Mouse (Mus musculus) ovary, adult 2 months (tissue): ENCODE results near the gene Glrb. TPM values are rescaled to one million over a fixed set of nuclear protein-coding genes. Genes with fewer than 3 reads are reported as not detected.

Source experiments
- polyA plus RNA-seq: library from polyadenylated mRNA; depleted of rRNA; stranded (reverse); fragments of >200 nt; gene quantifications from 2 replicates; pipeline ENCODE4 v1.2.3, GENCODE M21; 2012; rRNA removed

Glrb gene
- 1.3 and 1.7 TPM in 2 replicates for polyA plus RNA-seq

GRCm38 (mm10) chr3:80913111-80913778 is at the start of gene Glrb:
Glrb (minus strand) TSS chr3:80913660.

GRCm38 (mm10) chr3:80802596-80803081 is 110.8 kb downstream of the Glrb start, which contains the start of gene Gria2:
Gria2 (minus strand) TSS chr3:80802835.

Other genes starting within 250 kb of the Glrb start
- 0.25 and 0.28 TPM in 2 replicates for gene Gria2, start 110.8 kb downstream of the Glrb start, polyA plus RNA-seq
- 13.1 and 15.7 TPM in 2 replicates for gene Pdgfc, start 122.8 kb upstream of the Glrb start, polyA plus RNA-seq